Mouse (Mus musculus): ENCODE data around the gene Bbs4.
A peak's percentile ranks its signal among the peaks of the same experiment; 100 is the strongest.
"Not testable (repeated sequence)": the region's sequence is repeated elsewhere in the genome, so short reads cannot be mapped to it uniquely, and the experiment has no call there.

Gene Bbs4

DNA sequence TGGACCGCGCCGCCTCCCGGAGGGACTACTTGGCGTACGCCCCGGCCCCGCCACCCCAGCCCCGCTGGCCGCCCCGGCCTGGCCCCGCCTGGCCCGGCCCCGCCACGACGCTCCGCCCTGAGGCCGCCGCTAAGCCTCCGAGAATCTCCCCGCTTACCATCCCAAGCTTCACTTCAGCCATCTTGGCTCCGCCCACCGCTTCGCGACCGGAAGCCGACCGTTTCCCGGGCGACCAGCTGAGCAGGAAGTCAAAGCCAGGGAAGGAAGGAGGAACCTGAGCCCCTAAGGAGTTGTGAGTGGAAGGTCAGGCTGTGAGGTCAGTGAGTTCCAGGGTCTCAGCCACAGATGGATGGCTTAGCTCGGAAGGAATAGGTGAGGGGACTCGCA is at the start of gene Bbs4:
Gene Bbs4, minus strand, starts transcription at position 256 of the 387 bp plus-strand sequence.
- DNase-seq (ENCODE audit: low read depth, low spot score): peak; percentile 90

DNA sequence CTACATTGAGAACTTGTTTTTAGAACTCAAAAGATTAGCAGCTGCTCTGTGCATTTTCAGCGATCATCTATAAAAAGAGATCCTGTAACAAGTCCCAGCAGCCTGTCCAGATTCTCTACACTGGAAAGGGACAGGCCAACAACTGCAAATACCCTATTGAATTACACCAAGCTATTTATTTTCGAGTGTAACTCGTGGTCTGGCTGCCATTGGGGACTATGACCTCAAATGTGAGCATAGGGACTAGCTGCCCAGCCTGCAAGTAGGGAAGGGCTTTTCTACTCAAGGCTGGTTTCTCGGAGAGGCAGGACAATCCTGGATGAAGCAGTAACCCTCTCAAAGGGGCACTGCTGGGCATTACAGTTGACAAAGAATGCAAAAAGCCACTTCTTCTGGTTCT is 35.8 kb upstream of the Bbs4 start:
- DNase-seq (ENCODE audit: low read depth, low spot score): no peak

DNA sequence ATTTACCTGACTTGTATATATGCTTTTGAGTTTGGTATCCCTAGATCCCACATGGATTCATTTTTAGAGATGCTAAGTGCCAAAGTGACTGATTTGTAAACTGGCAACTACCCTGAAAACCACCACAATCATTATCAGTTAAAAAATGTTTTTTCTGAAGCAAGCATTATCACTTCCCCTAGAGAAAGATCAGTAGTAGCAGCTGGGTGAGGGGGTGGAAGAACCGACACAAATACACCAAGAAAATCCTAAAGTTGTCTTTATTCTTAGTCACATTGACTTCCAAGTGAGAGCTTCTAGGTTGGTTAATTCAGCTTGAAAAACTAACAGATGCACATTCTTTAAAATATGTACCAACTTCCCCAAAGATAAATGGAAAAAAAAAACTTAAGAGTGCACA is 35.0 kb upstream of the Bbs4 start:
- DNase-seq (ENCODE audit: low read depth, low spot score): no peak

- DNase-seq (ENCODE audit: low read depth, low spot score): no peak
Measured at GRCm38 (mm10) chr9:59387461-59387860, 34.2 kb upstream of the Bbs4 start.

DNA sequence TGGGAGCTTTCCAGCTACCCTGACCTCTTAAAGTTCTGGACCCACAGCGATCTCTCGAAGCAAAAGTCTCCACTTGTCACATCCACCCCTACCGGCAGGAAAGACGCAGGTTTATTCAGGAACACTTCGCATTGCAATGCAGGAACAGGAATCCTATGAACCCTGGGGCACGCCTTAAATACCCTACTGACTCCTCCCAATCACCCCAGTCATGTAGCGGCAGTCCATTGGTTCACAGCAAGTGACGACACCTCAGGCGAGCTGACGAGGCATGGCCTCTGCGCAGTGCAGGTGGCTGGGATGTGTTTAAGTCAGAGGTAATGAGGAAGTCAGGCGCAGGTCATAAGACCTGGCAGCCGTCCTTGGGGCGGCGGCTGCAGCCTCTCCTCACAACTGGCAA is 22.3 kb upstream of the Bbs4 start:
- DNase-seq (ENCODE audit: low read depth, low spot score): no peak

- DNase-seq (ENCODE audit: low read depth, low spot score): no peak
Measured at GRCm38 (mm10) chr9:59369646-59370045, 16.3 kb upstream of the Bbs4 start.

GRCm38 (mm10) chr9:59369220-59369619 is 15.9 kb upstream of the Bbs4 start:
- DNase-seq (ENCODE audit: low read depth, low spot score): peak; percentile 73

DNA sequence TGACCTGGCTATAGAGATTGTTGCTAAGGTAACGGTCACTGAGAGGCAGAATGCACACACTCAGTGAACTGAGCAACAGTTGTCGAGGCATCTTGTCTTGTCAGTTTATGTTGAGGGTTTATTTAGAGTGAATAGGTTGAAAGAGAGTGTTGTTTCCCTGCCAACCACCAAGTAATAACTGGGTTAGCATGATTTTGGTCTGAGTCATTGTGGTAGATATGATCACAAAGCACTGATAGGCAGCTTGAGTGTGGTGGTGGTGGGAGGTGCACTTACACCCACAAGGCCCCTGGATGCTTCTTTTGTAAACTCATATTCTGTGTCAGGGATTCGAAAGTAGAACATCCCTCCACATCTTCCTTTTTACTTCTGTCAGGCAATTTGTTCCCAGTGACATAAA is 7.2 kb upstream of the Bbs4 start:
- not testable (repeated sequence) for DNase-seq (ENCODE audit: low read depth, low spot score)

DNA sequence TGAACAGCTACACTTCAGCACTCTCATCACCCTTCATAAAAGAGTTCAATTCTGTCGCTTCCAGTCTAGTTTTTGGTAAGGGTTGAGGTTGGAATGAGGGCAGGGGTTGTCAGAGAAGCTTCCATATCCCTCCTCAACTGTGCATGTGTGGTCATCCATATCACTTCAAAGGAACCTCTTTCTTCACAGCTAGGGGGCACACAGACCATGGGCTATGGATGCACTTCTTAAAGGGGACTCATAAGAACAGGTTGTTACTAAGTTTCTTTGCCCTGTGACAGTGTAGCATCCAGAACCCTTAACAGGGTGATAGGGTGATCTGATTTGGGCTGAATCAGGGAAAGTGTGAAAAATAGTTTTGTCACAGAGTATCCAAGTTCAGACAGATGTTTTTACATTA is 4.7 kb upstream of the Bbs4 start:
- not testable (repeated sequence) for DNase-seq (ENCODE audit: low read depth, low spot score)

- DNase-seq (ENCODE audit: low read depth, low spot score): peak; percentile 31
Measured at GRCm38 (mm10) chr9:59352586-59353252, 589 bp downstream of the Bbs4 start.

DNA sequence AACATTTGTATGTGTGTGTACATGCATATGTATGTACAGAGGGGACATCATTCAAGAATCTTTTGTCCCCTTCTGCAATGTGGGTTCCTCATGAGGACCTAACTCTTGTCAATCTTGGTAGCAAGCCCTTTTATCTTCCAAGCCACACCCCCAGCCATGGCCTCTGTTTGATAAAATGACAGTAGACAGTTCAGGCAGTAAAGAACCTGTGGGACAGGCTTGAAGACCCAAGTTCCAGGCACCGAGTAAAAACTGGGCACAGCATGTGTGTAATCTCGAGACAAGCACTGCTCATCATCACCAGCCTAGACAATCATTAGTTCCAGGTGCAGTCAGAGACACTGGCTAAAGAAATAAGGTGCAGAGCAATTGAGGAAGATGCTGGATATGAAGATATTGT is 7.1 kb downstream of the Bbs4 start:
- no peak for DNase-seq (ENCODE audit: low read depth, low spot score)

DNA sequence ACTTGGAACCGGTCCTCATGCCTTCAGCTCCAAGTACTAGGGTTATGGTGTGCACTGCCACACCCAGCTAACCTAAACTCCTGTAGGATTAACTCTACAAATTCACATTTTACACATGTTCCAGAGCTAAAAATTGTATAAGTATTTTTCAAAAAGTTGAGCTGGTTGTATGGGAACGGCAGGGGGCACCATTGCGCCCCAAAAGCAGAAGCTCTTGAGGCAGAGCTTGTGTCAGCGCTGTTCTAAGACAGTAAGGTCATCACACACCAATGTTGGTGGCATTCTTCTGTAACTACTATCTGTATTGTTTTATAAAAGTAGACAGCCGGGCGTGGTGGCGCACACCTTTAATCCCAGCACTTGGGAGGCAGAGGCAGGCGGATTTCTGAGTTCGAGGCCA is 13.3 kb downstream of the Bbs4 start:
- DNase-seq (ENCODE audit: low read depth, low spot score): peak; percentile 67

- no peak for DNase-seq (ENCODE audit: low read depth, low spot score)
Measured at GRCm38 (mm10) chr9:59339107-59339506, 14.2 kb downstream of the Bbs4 start.

GRCm38 (mm10) chr9:59338411-59338810 is 14.9 kb downstream of the Bbs4 start:
- DNase-seq (ENCODE audit: low read depth, low spot score): no peak

GRCm38 (mm10) chr9:59337889-59338288 is 15.4 kb downstream of the Bbs4 start:
- DNase-seq (ENCODE audit: low read depth, low spot score): peak; percentile 54

DNA sequence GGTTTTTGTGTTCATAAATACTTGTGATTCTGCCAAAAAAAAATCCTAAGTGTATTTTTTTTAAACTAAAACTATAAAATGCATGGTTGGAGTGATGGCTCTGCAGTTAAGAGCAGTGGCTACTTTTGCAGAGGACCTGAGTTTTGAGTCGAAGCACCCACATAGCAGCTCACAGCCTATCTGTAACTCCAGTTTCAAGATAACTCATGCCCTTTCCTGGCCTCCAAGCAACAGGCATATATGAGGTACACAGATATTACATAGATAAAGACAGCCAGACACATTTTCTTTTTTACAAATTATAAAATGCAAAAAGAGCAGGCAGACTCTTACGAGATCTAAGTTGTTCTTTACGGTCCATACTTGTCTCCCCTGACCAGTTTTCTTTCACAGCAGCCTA is 16.8 kb downstream of the Bbs4 start:
- DNase-seq (ENCODE audit: low read depth, low spot score): no peak

- no peak for DNase-seq (ENCODE audit: low read depth, low spot score)
Measured at GRCm38 (mm10) chr9:59330055-59330454, 23.3 kb downstream of the Bbs4 start.

GRCm38 (mm10) chr9:59324351-59324750 is 29.0 kb downstream of the Bbs4 start:
- DNase-seq (ENCODE audit: low read depth, low spot score): peak; percentile 26

DNA sequence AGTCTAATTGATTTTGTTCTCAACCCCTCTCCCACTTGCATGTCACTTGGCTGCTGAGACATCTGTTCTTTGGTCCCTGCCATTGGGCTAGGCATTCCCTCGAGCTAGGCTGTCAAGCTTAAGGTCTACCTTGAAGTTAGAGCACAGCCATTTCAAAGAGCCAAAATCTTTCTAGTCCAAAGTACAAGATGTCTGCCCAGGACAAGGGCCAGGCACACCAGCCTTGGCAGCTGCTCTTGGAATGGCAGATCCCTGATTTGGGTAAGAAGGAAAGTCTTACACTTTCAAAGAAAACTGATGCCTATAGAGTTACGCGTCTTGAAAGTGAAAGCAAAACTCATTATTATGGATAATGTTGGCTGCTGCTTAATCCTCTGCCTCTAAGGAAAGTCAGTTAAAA is 37.1 kb downstream of the Bbs4 start:
- DNase-seq (ENCODE audit: low read depth, low spot score): no peak

DNA sequence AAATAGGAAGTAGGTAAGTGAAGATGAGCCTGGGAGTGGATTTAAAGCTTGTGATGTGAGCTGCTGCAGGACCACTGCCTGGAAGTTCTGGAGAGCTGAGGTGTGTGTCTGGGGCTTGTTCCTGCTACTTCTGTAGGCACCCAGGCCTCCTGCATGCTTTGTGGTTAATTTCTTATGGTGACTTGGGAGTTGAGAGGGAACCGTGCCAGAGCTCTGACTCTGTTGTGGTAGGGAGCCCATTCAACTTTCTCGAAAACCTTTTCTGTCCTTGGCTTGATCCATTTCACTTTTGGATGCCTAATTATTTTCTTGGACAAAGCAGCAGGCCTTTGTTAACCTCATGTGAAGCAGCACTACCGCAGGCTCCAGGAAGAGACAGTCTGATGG is 42.0 kb downstream of the Bbs4 start:
- peak; percentile 89 for DNase-seq (ENCODE audit: low read depth, low spot score)

DNA sequence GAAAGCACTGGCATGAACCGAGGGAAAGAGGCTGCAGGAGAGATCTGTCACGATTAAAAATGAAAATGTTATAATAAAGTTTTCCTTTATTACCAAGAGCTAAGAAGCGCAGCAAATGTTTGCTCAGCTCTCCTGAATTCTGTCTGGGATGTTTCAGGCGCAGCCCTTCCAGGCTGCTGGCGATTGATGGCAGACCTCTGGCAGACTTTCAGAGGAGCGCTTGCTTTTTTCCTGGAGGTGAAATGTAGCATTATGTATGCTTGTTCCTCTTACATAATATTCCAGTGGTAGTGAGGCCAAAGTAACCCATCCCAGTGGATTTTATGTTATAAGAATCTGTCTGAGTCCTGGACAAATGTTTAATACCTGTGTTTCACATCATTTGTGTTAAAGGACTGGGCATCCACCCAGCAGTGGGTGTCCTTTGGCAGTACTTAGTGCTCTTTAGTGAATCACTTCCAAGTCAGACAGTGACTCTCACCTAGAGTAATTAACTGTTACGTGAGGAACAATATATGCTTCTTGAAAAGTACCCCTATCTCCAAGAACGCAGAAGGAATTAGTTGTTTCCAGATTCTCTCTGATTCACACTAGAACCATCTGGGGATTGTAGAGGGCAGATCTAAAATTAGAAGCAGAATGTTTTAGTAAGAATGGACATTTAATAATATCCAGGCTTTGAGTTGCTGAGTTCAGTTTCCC is 42.6 kb downstream of the Bbs4 start:
- peak; percentile 80 for DNase-seq (ENCODE audit: low read depth, low spot score)

DNA sequence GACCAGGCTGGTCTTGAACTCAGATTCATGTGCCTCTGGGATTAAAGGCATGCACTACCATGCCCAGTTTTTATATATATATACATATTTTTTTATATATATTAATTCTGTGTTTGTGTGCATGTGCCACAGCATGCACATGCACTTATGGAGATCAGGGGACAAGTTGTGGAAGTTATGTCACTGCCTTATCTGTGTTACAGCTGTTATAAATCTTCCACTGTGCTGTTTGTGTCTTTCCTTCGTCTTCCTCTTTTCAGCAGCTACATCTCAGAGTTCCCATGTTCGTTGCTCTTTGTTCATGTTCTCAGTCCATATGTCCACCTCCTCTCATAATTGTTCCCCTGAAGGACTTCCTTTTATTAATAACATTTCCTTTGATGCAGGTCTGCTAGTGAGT is 45.4 kb downstream of the Bbs4 start:
- DNase-seq (ENCODE audit: low read depth, low spot score): no peak

DNA sequence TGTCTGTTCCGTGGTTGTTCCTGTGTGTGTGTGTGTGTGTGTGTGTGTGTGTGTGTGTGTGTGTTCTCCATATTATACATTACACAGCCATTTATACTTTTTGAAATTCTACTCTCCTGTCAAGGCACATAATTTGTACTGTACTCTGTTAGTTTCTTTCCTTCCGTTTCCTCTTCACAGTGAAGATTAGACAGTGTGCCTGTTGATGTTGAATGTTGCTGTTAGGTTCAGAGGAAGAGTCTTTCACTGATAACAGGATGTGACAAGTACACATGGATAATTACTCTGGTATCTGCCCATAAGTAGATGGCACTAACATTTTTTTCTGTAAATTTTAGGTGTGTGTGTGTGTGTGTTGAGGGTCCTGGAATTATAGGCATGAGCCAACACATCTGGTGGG is 56.9 kb downstream of the Bbs4 start:
- no peak for DNase-seq (ENCODE audit: low read depth, low spot score)

GRCm38 (mm10) chr9:59292493-59292875 is 60.8 kb downstream of the Bbs4 start:
- no peak for DNase-seq (ENCODE audit: low read depth, low spot score)

All from 3T3-L1 (cell line).